Mouse (Mus musculus) frontal cortex, postnatal 14 days (tissue): ENCODE results near the gene Fbxo46.

Experiments used
- DNase-seq, 2 experiments: peaks; one replicate each; pipeline ENCODE4 v3.0.0; 2022; ENCODE audit warnings: low spot score in 2 of 2

Gene Fbxo46

GRCm38 (mm10) chr7:19093174-19093521, 26.5 kb upstream of the Fbxo46 start:
- DNase-seq: peak in 1 of 2 experiments; percentile 67

- peak; percentile 79 to 83 for DNase-seq
Measured at GRCm38 (mm10) chr7:19093537-19094385, 25.9 kb upstream of the Fbxo46 start.

GRCm38 (mm10) chr7:19094471-19094825, 25.2 kb upstream of the Fbxo46 start, which contains the start of gene Six5:
Six5 (plus strand) TSS chr7:19094594.
- DNase-seq: no peak

GRCm38 (mm10) chr7:19094826-19095750, 24.6 kb upstream of the Fbxo46 start:
- no peak for DNase-seq

- DNase-seq: no peak
Measured at GRCm38 (mm10) chr7:19095751-19096110, 23.9 kb upstream of the Fbxo46 start.

DNA sequence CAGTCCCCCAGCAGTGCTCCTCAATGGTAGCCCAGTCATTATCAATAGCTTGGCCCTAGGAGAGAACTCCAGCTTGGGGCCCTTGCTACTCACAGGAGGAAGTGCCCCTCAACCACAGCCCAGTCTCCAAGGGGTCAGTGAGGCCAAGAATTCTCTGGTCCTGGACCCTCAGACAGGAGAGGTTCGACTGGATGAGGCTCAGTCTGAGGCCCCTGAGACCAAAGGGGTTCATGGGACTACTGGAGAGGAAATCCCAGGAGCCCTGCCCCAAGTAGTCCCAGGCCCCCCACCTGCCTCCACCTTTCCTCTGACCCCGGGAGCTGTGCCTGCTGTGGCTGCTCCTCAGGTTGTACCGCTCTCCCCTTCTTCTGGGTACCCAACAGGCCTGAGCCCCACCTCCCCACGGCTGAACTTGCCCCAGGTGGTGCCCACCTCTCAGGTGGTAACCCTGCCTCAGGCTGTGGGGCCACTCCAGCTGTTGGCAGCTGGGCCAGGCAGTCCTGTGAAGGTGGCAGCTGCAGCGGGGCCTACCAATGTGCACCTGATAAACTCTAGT, 23.2 kb upstream of the Fbxo46 start:
- DNase-seq: no peak

- DNase-seq: no peak
Measured at GRCm38 (mm10) chr7:19097217-19097616, 22.4 kb upstream of the Fbxo46 start.

DNA sequence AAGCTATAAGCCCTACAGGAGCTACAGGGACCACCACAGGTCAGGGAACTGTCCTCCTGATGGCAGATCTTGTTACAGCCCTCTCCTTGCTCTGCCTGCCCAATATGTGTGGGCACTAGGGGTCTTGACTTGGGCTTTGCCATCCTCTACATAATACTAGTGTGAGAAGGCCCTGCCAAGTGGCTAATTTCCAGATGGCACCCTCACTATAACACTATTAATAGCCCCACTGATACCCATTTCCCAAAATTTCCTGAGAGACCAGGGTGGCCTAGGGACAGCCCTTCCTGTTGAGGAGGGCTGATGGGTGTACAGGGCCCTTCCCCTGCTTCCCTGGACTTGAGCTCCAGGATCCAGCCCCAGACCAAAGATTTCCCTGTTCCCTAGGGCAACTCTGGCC, 21.8 kb upstream of the Fbxo46 start:
- no peak for DNase-seq

- no peak for DNase-seq
Measured at GRCm38 (mm10) chr7:19098811-19099210, 20.8 kb upstream of the Fbxo46 start.

GRCm38 (mm10) chr7:19100290-19100689, 19.4 kb upstream of the Fbxo46 start:
- no peak for DNase-seq

- DNase-seq: no peak
Measured at GRCm38 (mm10) chr7:19103741-19104140, 15.9 kb upstream of the Fbxo46 start.

DNA sequence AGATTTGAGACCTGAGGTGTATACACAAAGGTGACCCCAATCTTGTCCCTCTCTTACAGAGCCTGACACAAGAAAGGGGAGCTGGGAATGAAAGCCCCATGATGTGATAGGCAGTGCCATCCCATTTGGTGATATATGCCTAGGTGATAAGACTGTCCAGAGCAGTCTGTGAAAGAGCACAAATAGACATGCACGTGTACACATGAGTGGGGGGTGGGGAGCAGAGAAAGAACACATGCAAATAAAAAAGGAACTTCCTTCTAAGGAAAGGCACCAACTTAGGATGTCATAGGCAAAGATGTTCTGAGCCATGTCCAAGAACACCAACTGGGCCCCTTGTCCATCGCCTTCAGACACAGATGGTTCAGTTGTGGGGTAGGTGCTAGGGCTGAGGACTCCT, 15.2 kb upstream of the Fbxo46 start:
- DNase-seq: no peak

- no peak for DNase-seq
Measured at GRCm38 (mm10) chr7:19107436-19107835, 12.2 kb upstream of the Fbxo46 start.

DNA sequence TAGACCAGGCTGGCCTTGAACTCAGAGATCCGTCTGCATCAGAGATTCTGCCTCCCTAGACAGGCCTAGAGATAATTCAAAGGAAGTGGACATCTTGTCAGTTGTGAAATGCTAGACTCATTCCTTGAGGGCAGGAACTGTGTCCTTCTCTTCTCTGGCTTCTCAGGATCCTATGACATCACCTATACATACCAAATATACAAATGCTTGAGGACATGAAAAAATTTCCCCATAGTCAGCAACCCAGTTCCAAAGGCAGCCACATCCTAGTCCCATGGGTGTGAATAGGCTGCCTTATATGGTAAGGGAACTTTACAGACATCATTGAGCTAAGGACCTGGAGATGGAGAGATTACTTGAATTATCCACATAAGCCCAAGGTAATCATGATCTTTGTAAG, 10.1 kb upstream of the Fbxo46 start:
- no peak for DNase-seq

DNA sequence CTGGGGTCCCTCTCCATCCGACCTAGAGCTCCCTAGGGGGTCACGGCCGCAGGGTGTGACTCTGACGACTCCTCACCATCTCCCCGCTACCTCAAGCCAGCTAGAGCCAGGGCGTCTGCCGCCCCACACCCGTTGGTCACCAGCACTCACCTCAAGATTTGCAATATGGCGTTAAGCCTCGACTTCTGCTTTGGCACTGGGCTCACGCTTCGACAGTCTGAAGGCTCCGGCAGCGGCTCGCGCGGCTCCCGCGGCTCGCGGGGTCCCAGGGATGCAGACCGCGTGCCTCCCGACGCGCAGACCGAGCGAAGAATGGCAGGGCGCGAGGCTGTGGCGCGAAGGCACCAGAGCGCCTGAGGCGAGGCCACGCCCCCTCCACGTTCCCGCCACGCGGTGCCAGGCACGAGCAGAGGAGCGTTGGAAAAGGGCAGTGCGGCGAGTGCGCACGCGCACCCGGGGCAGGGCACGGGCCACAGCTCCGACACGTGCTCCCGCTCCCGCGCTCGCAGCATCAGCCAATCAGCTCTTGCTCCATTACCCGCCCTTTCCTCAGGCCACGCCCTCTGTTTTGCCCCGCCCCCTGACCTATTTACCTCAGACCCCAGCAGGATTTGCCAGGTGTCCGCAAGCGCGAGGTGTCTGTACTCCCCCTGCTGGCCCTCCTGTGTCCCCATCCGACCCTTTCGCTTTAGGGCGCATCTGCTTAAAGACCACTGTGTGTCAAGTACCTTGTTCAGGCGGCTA, 1.5 kb upstream of the Fbxo46 start, which contains the start of gene Gm4969:
Gene Gm4969 (minus strand): TSS at position 341 of the 744 bp plus-strand sequence.
- DNase-seq: peak; percentile 58 to 68

- no peak for DNase-seq
Measured at GRCm38 (mm10) chr7:19119083-19119482, 576 bp upstream of the Fbxo46 start.

DNA sequence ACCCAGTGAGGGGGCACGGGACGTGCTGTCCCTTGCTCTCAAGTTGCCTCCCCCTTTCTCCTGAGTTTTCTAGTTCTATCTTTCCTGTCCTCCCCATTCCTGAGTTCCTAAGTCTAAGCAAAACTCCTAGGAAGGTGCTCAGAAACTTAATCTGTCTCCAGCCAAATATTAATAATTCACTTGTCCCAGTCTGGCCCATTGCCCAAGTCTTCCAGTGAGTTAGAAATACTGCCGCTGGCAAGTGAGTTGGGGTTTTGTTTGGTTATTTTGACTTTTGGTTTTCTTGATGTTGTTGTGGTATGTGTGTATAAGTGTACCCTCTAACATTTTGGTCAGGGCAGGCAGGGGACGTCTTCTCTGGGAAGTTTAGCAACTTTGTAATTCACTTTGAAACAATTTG, 2.0 kb downstream of the Fbxo46 start:
- DNase-seq: no peak

DNA sequence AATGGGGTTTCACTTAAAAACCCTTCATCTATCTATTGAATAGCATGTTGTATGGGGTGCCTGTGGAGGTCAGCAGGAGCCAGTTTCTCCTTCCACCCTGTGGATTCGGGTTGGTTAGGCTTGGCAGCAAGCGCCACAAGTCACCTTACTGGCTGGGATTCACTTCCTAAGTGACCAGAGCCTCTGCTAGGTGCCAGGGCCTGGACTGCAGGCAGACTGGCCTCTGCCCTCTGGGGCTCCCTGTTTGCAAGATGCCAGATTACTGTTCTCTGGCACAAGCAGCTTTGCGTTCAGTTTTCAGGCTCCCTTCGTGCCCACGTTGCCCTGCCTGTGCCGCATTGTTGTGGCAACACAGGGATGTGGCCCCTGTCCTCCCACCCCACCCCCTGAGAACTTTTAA, 5.1 kb downstream of the Fbxo46 start:
- no peak for DNase-seq

GRCm38 (mm10) chr7:19127744-19128143, 8.1 kb downstream of the Fbxo46 start:
- DNase-seq: no peak

DNA sequence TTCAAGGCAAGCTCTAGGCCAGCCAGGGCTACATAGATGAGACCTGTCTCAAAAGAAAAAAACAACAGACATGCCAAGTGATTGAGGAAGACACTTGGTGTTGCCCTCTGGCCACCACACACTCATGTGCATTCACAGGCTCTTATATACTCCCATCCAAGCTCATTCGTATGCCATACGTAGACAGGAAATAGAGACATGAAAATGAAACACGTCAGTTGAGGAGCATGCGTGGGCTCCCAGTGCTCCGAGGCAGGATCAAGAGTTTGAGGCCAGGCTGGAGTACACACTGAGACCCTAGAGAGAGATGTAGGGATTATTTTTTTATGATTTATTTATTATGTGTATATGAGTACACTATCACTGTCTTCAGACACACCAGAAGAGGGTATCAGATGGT, 9.7 kb downstream of the Fbxo46 start:
- no peak for DNase-seq

DNA sequence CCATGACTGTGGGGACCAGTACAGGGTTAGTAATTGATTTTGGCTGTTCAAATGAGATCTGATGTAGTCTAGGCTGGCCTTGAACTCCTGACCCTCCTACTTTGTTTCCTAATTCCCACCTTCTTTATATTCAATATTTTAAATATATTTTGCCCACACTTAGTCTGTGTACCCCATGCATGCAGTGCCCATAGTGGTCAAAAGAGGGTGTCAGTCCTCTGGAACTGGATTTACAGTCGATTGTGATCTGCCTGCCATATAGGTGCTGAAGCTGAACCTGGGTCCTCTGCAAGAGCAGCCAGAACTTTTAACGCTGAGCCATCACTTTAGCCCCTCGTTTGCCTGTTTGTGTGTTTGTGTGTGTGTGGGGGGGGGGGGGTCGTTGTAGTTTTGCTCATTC, 11.0 kb downstream of the Fbxo46 start:
- DNase-seq: no peak
